ENCODE assay signal across 8 mouse cellular contexts in the genomic region with DNA sequence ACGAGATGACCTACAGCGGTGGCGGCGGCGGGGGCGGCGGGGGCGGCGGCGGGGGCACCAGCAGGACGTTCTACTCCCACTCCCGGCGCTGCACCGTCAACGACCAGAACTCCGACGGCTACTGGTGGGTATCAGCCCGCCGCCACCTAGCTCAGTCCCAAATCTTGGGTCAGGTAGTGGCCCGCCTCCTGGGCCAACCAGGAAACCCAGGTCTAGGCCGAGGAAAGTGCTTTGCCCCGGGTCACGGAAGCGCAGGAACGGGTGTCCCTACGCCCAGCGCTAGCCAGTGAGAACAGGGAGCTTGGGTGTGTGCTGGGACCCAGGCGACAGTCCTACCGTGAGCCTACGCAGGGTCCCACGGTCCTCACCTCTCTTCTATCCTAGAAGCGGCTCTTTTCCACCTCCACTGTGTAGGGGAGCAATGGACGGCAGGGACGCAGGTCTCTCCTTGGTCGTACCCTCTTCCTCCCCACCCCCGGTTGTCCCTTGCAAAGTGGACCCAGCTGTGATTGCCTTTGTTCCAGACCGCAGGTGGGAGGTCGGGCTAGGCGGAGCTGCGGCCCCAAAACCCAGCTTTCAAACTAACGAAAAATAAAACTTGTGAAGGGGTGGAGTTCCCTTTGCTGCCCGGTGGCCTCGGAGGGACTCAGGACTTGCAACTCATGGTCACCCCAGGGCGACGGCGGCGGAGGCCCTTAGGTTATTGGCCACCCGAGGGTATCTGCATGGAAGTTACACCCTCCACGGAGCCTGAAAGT. TPM values are rescaled to one million over a fixed set of nuclear protein-coding genes. Genes with fewer than 3 reads are reported as not detected.
DNase-seq lines count a peak whose midpoint lies in the region; ATAC-seq and TF ChIP-seq lines count a peak whose summit lies in the region.

No protein-coding gene starts in this region.

- peak overlapping the region; percentile 54 for H3K9ac ChIP-seq in embryonic facial prominence, embryonic 11.5 days (replicated peaks; ENCODE audit: low read length)
- H3K9ac ChIP-seq in hindbrain, embryonic 14.5 days, result no peak overlapping the region
- peak overlapping the region; percentile 63 for H3K9ac ChIP-seq in liver, embryonic 11.5 days (ENCODE audit: low read depth, low read length)
- no peak overlapping the region; the same call in 1 of the 2 replicates for H3K9ac ChIP-seq in midbrain, postnatal 0 days (replicated peaks; ENCODE audit: low read length, poor library complexity, severe bottlenecking)

- no peak overlapping the region for H3K27ac ChIP-seq in spleen, adult 2 months (ENCODE audit: insufficient read depth, low read length)
- H3K27ac ChIP-seq in embryonic facial prominence, embryonic 11.5 days (replicated peaks; ENCODE audit: low read depth, low read length), result no peak overlapping the region; the same call in 1 of the 2 replicates
- no peak overlapping the region for H3K27ac ChIP-seq in hindbrain, embryonic 14.5 days
- H3K27ac ChIP-seq in liver, embryonic 11.5 days (ENCODE audit: low read depth, low read length), result peak overlapping the region; percentile 14
- H3K27ac ChIP-seq in midbrain, postnatal 0 days (ENCODE audit: low read depth, low read length), result no peak overlapping the region

- TF ChIP-seq POLR2A in spleen, adult 2 months (IDR thresholded peaks at IDR 0.05; ENCODE audit: low read depth, low read length), result no peak

- H3K4me1 ChIP-seq in spleen, adult 2 months (ENCODE audit: control insufficient read depth, insufficient read depth, insufficient read length), result peaks cover 10% of the 10 kb centered on the region
- H3K4me1 ChIP-seq in embryonic facial prominence, embryonic 11.5 days (ENCODE audit: control insufficient read depth, insufficient read depth, low read length), result peaks cover 6% of the 10 kb centered on the region; the same call in 1 of the 2 replicates
- peaks cover 18% of the 10 kb centered on the region; the same call in 1 of the 2 replicates for H3K4me1 ChIP-seq in hindbrain, embryonic 14.5 days (replicated peaks; ENCODE audit: control insufficient read depth, insufficient read depth, low read length)
- no peaks in the 10 kb centered on the region for H3K4me1 ChIP-seq in liver, embryonic 11.5 days (replicated peaks; ENCODE audit: control insufficient read depth, insufficient read depth, low read length)
- H3K4me1 ChIP-seq in midbrain, postnatal 0 days (ENCODE audit: insufficient read depth, low read length), result peaks cover 10% of the 10 kb centered on the region; the same call in 1 of the 2 replicates

- peak overlapping the region; percentile 14; the same call in 1 of the 2 replicates for H3K4me3 ChIP-seq in spleen, adult 2 months (ENCODE audit: extremely low read depth, insufficient read depth, insufficient read length)
- H3K4me3 ChIP-seq in embryonic facial prominence, embryonic 11.5 days (ENCODE audit: low read depth, low read length), result peak overlapping the region; percentile 42
- peak overlapping the region; percentile 37 for H3K4me3 ChIP-seq in hindbrain, embryonic 14.5 days (replicated peaks; ENCODE audit: low read length)
- peak overlapping the region; percentile 58 for H3K4me3 ChIP-seq in liver, embryonic 11.5 days (ENCODE audit: low read depth, low read length)
- H3K4me3 ChIP-seq in midbrain, postnatal 0 days (ENCODE audit: low read depth, low read length), result peak overlapping the region; percentile 39

- no peaks in the 10 kb centered on the region for H3K36me3 ChIP-seq in spleen, adult 2 months (ENCODE audit: control insufficient read depth, insufficient read depth, low read length)
- no peaks in the 10 kb centered on the region for H3K36me3 ChIP-seq in embryonic facial prominence, embryonic 11.5 days (replicated peaks; ENCODE audit: control insufficient read depth, insufficient read depth, low read depth, low read length)
- no peaks in the 10 kb centered on the region for H3K36me3 ChIP-seq in hindbrain, embryonic 14.5 days (replicated peaks; ENCODE audit: control insufficient read depth, insufficient read depth)
- H3K36me3 ChIP-seq in liver, embryonic 11.5 days (ENCODE audit: control insufficient read depth, insufficient read depth, low read length), result no peaks in the 10 kb centered on the region
- no peaks in the 10 kb centered on the region for H3K36me3 ChIP-seq in midbrain, postnatal 0 days (ENCODE audit: insufficient read depth, low read length)

- peak overlapping the region; percentile 86 for H3K4me2 ChIP-seq in embryonic facial prominence, embryonic 11.5 days (ENCODE audit: low read depth, low read length)
- H3K4me2 ChIP-seq in hindbrain, embryonic 14.5 days (replicated peaks), result peak overlapping the region; percentile 72
- peak overlapping the region; percentile 81 for H3K4me2 ChIP-seq in liver, embryonic 11.5 days
- H3K4me2 ChIP-seq in midbrain, postnatal 0 days (ENCODE audit: low read depth, low read length, poor library complexity, severe bottlenecking), result peak overlapping the region; percentile 62

- peak; percentile 44 for ATAC-seq in embryonic facial prominence, embryonic 11.5 days (replicated peaks; ENCODE audit: insufficient number of reproducible peaks, low FRiP score, low TSS enrichment, low read depth)
- peak; percentile 60; the same call in 1 of the 2 replicates for ATAC-seq in hindbrain, embryonic 14.5 days (ENCODE audit: low FRiP score)
- ATAC-seq in liver, embryonic 11.5 days (replicated peaks; ENCODE audit: low FRiP score), result peak; percentile 48
- peak; percentile 27; the same call in 1 of the 2 replicates for ATAC-seq in midbrain, postnatal 0 days (ENCODE audit: low FRiP score)

- no peak for TF ChIP-seq CTCF in spleen, adult 2 months (IDR thresholded peaks at IDR 0.05; ENCODE audit: extremely low read depth, insufficient read depth, insufficient read length, insufficient replicate concordance)
- no peak for TF ChIP-seq CTCF in midbrain, postnatal 0 days (IDR thresholded peaks at IDR 0.05)

- no peak for DNase-seq in spleen, adult 2 months (ENCODE audit: low read depth in 1 of 2, low spot score in 2 of 2)
- no peak for DNase-seq in spleen, postnatal 14 days (ENCODE audit: low spot score in 2 of 2)
- peak; percentile 33 for DNase-seq in embryonic facial prominence, embryonic 11.5 days (ENCODE audit: low spot score)
- no peak for DNase-seq in hindbrain, embryonic 14.5 days (ENCODE audit: low spot score)
- DNase-seq in liver, embryonic 11.5 days (ENCODE audit: low spot score), result peak; percentile 62
- DNase-seq in midbrain, postnatal 0 days (ENCODE audit: low spot score), result no peak
- DNase-seq in layer of hippocampus, postnatal 14 days (ENCODE audit: low spot score in 2 of 2), result no peak
- DNase-seq in c-Kit-positive CD71-positive TER-119-positive erythroid progenitor cells, embryonic 14.5 days (ENCODE audit: low spot score), result no peak

- peaks cover 25% of the 10 kb centered on the region for H3K27me3 ChIP-seq in spleen, adult 2 months (ENCODE audit: control insufficient read depth, insufficient read depth, low read length)
- peaks cover 28% of the 10 kb centered on the region for H3K27me3 ChIP-seq in embryonic facial prominence, embryonic 11.5 days (ENCODE audit: control insufficient read depth, insufficient read depth, low read length)
- H3K27me3 ChIP-seq in hindbrain, embryonic 14.5 days (ENCODE audit: control insufficient read depth, insufficient read depth, low read length), result peaks cover 99% of the 10 kb centered on the region
- H3K27me3 ChIP-seq in liver, embryonic 11.5 days (replicated peaks; ENCODE audit: control insufficient read depth, insufficient read depth, low read length), result peaks cover 40% of the 10 kb centered on the region
- peaks cover 40% of the 10 kb centered on the region for H3K27me3 ChIP-seq in midbrain, postnatal 0 days (ENCODE audit: insufficient read depth, low read length)

- no peaks in the 10 kb centered on the region for H3K9me3 ChIP-seq in embryonic facial prominence, embryonic 11.5 days (replicated peaks; ENCODE audit: control insufficient read depth, low read length)
- no peaks in the 10 kb centered on the region for H3K9me3 ChIP-seq in hindbrain, embryonic 14.5 days (ENCODE audit: control insufficient read depth, low read length)
- H3K9me3 ChIP-seq in liver, embryonic 11.5 days (ENCODE audit: control insufficient read depth, low read length), result no peaks in the 10 kb centered on the region
- no peaks in the 10 kb centered on the region for H3K9me3 ChIP-seq in midbrain, postnatal 0 days (ENCODE audit: low read length)

- 5% methylated on average over 39 of the region's 49 CpGs for WGBS in spleen, adult 2 months
- WGBS in embryonic facial prominence, embryonic 11.5 days, result under 1% methylated on average over 49 of the region's 49 CpGs
- WGBS in hindbrain, embryonic 14.5 days, result under 1% methylated on average over 48 of the region's 49 CpGs
- WGBS in liver, embryonic 11.5 days, result under 1% methylated on average over 49 of the region's 49 CpGs
- under 1% methylated on average over 39 of the region's 49 CpGs for WGBS in midbrain, postnatal 0 days

RNA-seq across cellular contexts. Expression of gene Dsp, which starts 0.8 kb away (rescaled TPM):
- polyA plus RNA-seq in spleen, adult 2 months (2012; rRNA removed), result 0.08 and 0.29 TPM in 2 replicates
- polyA plus RNA-seq in embryonic facial prominence, embryonic 11.5 days (2014; fragmentation: Nextera tagmentation; extraction: Ambion mirVana), result 5.7 and 6.1 TPM in 2 replicates
- polyA plus RNA-seq in hindbrain, embryonic 14.5 days (2014; fragmentation: Nextera tagmentation; extraction: Ambion mirVana), result 0.35 and 0.42 TPM in 2 replicates
- polyA plus RNA-seq in liver, embryonic 11.5 days (2014; fragmentation: Nextera tagmentation; extraction: Ambion mirVana), result 5.4 and 5.5 TPM in 2 replicates
- 1.1 and 2.7 TPM in 2 replicates for total RNA-seq in midbrain, postnatal 0 days (2014; rRNA removed)
- 0.07 and 0.11 TPM in 2 replicates for polyA plus RNA-seq in midbrain, postnatal 0 days (2015; fragmentation: Nextera tagmentation; extraction: Ambion mirVana)
- total RNA-seq in layer of hippocampus, postnatal 14 days (2021), result 1 to 10 TPM; 7.8 to 8.0 TPM

RNA-seq across cellular contexts. Expression of gene Snrnp48, which starts 52.9 kb away (rescaled TPM):
- polyA plus RNA-seq in spleen, adult 2 months (2012; rRNA removed), result 23.7 and 42.1 TPM in 2 replicates
- polyA plus RNA-seq in embryonic facial prominence, embryonic 11.5 days (2014; fragmentation: Nextera tagmentation; extraction: Ambion mirVana), result 35.7 and 42.3 TPM in 2 replicates
- 21.2 and 26.0 TPM in 2 replicates for polyA plus RNA-seq in hindbrain, embryonic 14.5 days (2014; fragmentation: Nextera tagmentation; extraction: Ambion mirVana)
- polyA plus RNA-seq in liver, embryonic 11.5 days (2014; fragmentation: Nextera tagmentation; extraction: Ambion mirVana), result 32.5 and 40.1 TPM in 2 replicates
- 9.6 and 10.5 TPM in 2 replicates for total RNA-seq in midbrain, postnatal 0 days (2014; rRNA removed)
- 17.8 and 21.2 TPM in 2 replicates for polyA plus RNA-seq in midbrain, postnatal 0 days (2015; fragmentation: Nextera tagmentation; extraction: Ambion mirVana)
- 10 to 100 TPM; 25.2 to 26.2 TPM for total RNA-seq in layer of hippocampus, postnatal 14 days (2021)

Comparison
In these comparisons a context has a peak if more than half of its experiments do, and no peak if none do; other contexts are left out.
1. DNase-seq: peak in embryonic facial prominence, embryonic 11.5 days (single experiment) and liver, embryonic 11.5 days (single experiment); none in spleen, adult 2 months (0 of 2), spleen, postnatal 14 days (0 of 2), hindbrain, embryonic 14.5 days (single experiment), midbrain, postnatal 0 days (single experiment), layer of hippocampus, postnatal 14 days (0 of 2) and c-Kit-positive CD71-positive TER-119-positive erythroid progenitor cells, embryonic 14.5 days (single experiment).
2. H3K9ac ChIP-seq: peak in embryonic facial prominence, embryonic 11.5 days (single experiment) and liver, embryonic 11.5 days (single experiment); none in hindbrain, embryonic 14.5 days (single experiment) and midbrain, postnatal 0 days (single experiment).
3. Peak in every context shown above with its lines, with median percentiles within 50 percentile points of each other: H3K4me3 ChIP-seq, ATAC-seq and H3K4me2 ChIP-seq.